Mouse (Mus musculus): Measurements from ENCODE around the gene Ccdc22. TPM values are rescaled to one million over a fixed set of nuclear protein-coding genes. Genes with fewer than 3 reads are reported as not detected.

Ccdc22 gene
- polyA plus RNA-seq, 2 experiments = 9.0 to 16.7 TPM

GRCm38 (mm10) chrX:7604004-7604403, 1.3 kb downstream of the Ccdc22 start:
- no peak for TF ChIP-seq CTCF (IDR thresholded peaks at IDR 0.05; ENCODE audit: low read depth)
- H3K36me3 ChIP-seq (replicated peaks; ENCODE audit: control insufficient read depth, insufficient read depth, low read depth) = no peaks in the 10 kb centered on the region; the same call in 1 of the 2 replicates
- no peaks in the 10 kb centered on the region for H3K9me3 ChIP-seq (ENCODE audit: control insufficient read depth, low read length)
- no peaks in the 10 kb centered on the region for H3K27me3 ChIP-seq (ENCODE audit: control insufficient read depth, insufficient read depth, low read length)
- ATAC-seq (ENCODE audit: insufficient read depth) (no peak), DNase-seq (ENCODE audit: low read depth in 3 of 3, low spot score in 3 of 3) (no peak)
- peak overlapping the region; percentile 76 for H3K4me2 ChIP-seq (ENCODE audit: low read depth)
- H3K4me3 ChIP-seq (ENCODE audit: insufficient read depth in 1 of 2, low read depth in 2 of 2, low read length in 2 of 2) = peak overlapping the region in 1 of 2 experiments; percentile 61; a peak in 2 of 4 replicates
- peaks cover 0 to 5% of the 10 kb centered on the region in 2 experiments; a peak in 2 of 4 replicates for H3K4me1 ChIP-seq (replicated peaks; ENCODE audit: control insufficient read depth in 2 of 2, insufficient read depth in 2 of 2, low read length in 1 of 2)
- no peak overlapping the region for H3K9ac ChIP-seq (replicated peaks)
- WGBS (ENCODE audit: insufficient replicate concordance) = 54% methylated on average over 7 of the region's 7 CpGs
- H3K27ac ChIP-seq = no peak overlapping the region

- Histone ChIP-seq H3K4me3 (ENCODE audit: insufficient read depth in 1 of 2, low read depth in 2 of 2, low read length in 2 of 2) (no peak overlapping the region), H3K36me3 (replicated peaks; ENCODE audit: control insufficient read depth, insufficient read depth, low read depth) (no peaks in the 10 kb centered on the region), H3K4me2 (ENCODE audit: low read depth) (no peak overlapping the region), H3K9me3 (ENCODE audit: control insufficient read depth, low read length) (no peaks in the 10 kb centered on the region), H3K9ac (replicated peaks) (no peak overlapping the region), H3K27me3 (ENCODE audit: control insufficient read depth, insufficient read depth, low read length) (no peaks in the 10 kb centered on the region), H3K27ac (no peak overlapping the region), H3K4me1 (replicated peaks; ENCODE audit: control insufficient read depth in 2 of 2, insufficient read depth in 2 of 2, low read length in 1 of 2) (no peaks in the 10 kb centered on the region)
- ATAC-seq (ENCODE audit: insufficient read depth) (no peak), DNase-seq (ENCODE audit: low read depth in 3 of 3, low spot score in 3 of 3) (no peak)
- WGBS (ENCODE audit: insufficient replicate concordance) = 81% methylated on average over 9 of the region's 9 CpGs
- no peak for TF ChIP-seq CTCF (IDR thresholded peaks at IDR 0.05; ENCODE audit: low read depth)
- no peak for TF ChIP-seq EP300 (IDR thresholded peaks at IDR 0.05; ENCODE audit: low read depth)
Observed at GRCm38 (mm10) chrX:7595371-7595770, 9.9 kb downstream of the Ccdc22 start.

GRCm38 (mm10) chrX:7586356-7586755, 19.0 kb downstream of the Ccdc22 start:
- Histone ChIP-seq H3K27ac (no peak overlapping the region), H3K9me3 (ENCODE audit: control insufficient read depth, low read length) (no peaks in the 10 kb centered on the region), H3K36me3 (replicated peaks; ENCODE audit: control insufficient read depth, insufficient read depth, low read depth) (no peaks in the 10 kb centered on the region), H3K9ac (replicated peaks) (no peak overlapping the region), H3K4me1 (replicated peaks; ENCODE audit: control insufficient read depth in 2 of 2, insufficient read depth in 2 of 2, low read length in 1 of 2) (no peaks in the 10 kb centered on the region), H3K4me3 (ENCODE audit: insufficient read depth in 1 of 2, low read depth in 2 of 2, low read length in 2 of 2) (no peak overlapping the region), H3K27me3 (ENCODE audit: control insufficient read depth, insufficient read depth, low read length) (no peaks in the 10 kb centered on the region), H3K4me2 (ENCODE audit: low read depth) (no peak overlapping the region)
- DNase-seq (ENCODE audit: low read depth in 3 of 3, low spot score in 3 of 3) (no peak), ATAC-seq (ENCODE audit: insufficient read depth) (no peak)
- TF ChIP-seq CTCF (IDR thresholded peaks at IDR 0.05; ENCODE audit: low read depth) (no peak), EP300 (IDR thresholded peaks at IDR 0.05; ENCODE audit: low read depth) (no peak)
- 51% methylated on average over 5 of the region's 5 CpGs for WGBS (ENCODE audit: insufficient replicate concordance)

GRCm38 (mm10) chrX:7583881-7584280, 21.4 kb downstream of the Ccdc22 start:
- Histone ChIP-seq H3K9me3 (ENCODE audit: control insufficient read depth, low read length) (no peaks in the 10 kb centered on the region), H3K27ac (no peak overlapping the region), H3K9ac (replicated peaks) (no peak overlapping the region), H3K4me2 (ENCODE audit: low read depth) (no peak overlapping the region), H3K4me1 (replicated peaks; ENCODE audit: control insufficient read depth in 2 of 2, insufficient read depth in 2 of 2, low read length in 1 of 2) (no peaks in the 10 kb centered on the region), H3K4me3 (ENCODE audit: insufficient read depth in 1 of 2, low read depth in 2 of 2, low read length in 2 of 2) (no peak overlapping the region), H3K36me3 (replicated peaks; ENCODE audit: control insufficient read depth, insufficient read depth, low read depth) (no peaks in the 10 kb centered on the region), H3K27me3 (ENCODE audit: control insufficient read depth, insufficient read depth, low read length) (no peaks in the 10 kb centered on the region)
- no peak for ATAC-seq (ENCODE audit: insufficient read depth)
- DNase-seq (ENCODE audit: low read depth in 3 of 3, low spot score in 3 of 3) = no peak
- no peak for TF ChIP-seq EP300 (IDR thresholded peaks at IDR 0.05; ENCODE audit: low read depth)
- WGBS (ENCODE audit: insufficient replicate concordance) = 73% methylated on average over 11 of the region's 11 CpGs

- no peak for ATAC-seq (ENCODE audit: insufficient read depth)
- Histone ChIP-seq H3K9ac (replicated peaks) (no peak overlapping the region), H3K9me3 (ENCODE audit: control insufficient read depth, low read length) (no peaks in the 10 kb centered on the region), H3K36me3 (replicated peaks; ENCODE audit: control insufficient read depth, insufficient read depth, low read depth) (no peaks in the 10 kb centered on the region), H3K27me3 (ENCODE audit: control insufficient read depth, insufficient read depth, low read length) (no peaks in the 10 kb centered on the region), H3K4me1 (replicated peaks; ENCODE audit: control insufficient read depth in 2 of 2, insufficient read depth in 2 of 2, low read length in 1 of 2) (no peaks in the 10 kb centered on the region), H3K4me2 (ENCODE audit: low read depth) (no peak overlapping the region), H3K27ac (no peak overlapping the region), H3K4me3 (ENCODE audit: insufficient read depth in 1 of 2, low read depth in 2 of 2, low read length in 2 of 2) (no peak overlapping the region)
- 92% methylated on average over 2 of the region's 2 CpGs for WGBS (ENCODE audit: insufficient replicate concordance)
- TF ChIP-seq CTCF (IDR thresholded peaks at IDR 0.05; ENCODE audit: low read depth) (no peak), EP300 (IDR thresholded peaks at IDR 0.05; ENCODE audit: low read depth) (no peak)
- no peak for DNase-seq (ENCODE audit: low read depth in 3 of 3, low spot score in 3 of 3)
Observed at GRCm38 (mm10) chrX:7581151-7581550, 24.2 kb downstream of the Ccdc22 start.
